Mouse (Mus musculus): ENCODE data around the gene Ube2u. TPM values are rescaled to one million over a fixed set of nuclear protein-coding genes. Genes with fewer than 3 reads are reported as not detected.

Ube2u gene
- total RNA-seq, 2 experiments from 2014 or later, result not detected

DNA sequence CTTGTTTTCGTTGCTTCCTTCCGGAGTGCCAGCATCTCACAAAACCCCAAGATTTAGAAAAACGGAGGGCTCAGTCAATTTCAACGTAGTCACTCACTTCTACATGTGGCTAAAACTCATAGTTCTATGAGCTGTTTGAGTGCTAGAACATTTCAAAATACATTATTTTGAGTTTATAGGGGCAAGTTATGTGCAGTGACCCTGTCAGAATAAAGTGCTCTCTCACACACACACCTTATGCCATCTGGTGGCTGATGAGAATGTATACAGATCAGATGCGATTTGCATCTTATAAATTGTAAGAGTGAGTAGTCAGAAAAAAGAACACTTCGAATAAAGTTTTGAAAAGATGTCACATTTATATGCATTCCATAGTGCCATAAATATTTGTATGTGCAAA lies 55.0 kb downstream of the Ube2u start:
- intact Hi-C loops (cut with DNase I), result loop anchor here (5.0 kb wide), 1 partner anchor 581 kb away; no protein-coding TSS in a partner anchor
- DNase-seq (ENCODE audit: extremely low spot score in 1 of 2, low spot score in 2 of 2), result no peak

DNA sequence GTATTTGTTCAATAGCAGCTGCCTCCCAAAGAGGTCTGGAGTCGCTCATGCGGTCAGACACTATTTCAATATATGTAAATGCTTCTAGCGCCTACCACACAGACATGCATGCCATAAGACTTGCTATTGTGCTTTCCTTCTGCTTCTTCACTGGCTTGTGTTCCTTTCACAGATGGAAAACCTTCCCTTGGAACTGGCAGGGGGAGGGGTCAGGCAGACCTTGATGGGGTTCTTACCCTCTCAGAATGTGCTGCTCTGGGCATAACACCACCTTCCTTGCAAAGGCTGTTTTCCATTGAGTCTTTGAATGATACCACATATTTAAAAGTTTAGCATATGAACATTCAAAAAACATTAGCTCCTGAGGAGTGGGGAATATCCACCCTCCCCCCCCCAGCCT lies 56.3 kb downstream of the Ube2u start:
- no peak for DNase-seq (ENCODE audit: extremely low spot score in 1 of 2, low spot score in 2 of 2)
- intact Hi-C loops (cut with DNase I), result loop anchor here (5.0 kb wide), 3 partner anchors 438 to 583 kb away; partner anchors contain the start of gene Ror1

DNA sequence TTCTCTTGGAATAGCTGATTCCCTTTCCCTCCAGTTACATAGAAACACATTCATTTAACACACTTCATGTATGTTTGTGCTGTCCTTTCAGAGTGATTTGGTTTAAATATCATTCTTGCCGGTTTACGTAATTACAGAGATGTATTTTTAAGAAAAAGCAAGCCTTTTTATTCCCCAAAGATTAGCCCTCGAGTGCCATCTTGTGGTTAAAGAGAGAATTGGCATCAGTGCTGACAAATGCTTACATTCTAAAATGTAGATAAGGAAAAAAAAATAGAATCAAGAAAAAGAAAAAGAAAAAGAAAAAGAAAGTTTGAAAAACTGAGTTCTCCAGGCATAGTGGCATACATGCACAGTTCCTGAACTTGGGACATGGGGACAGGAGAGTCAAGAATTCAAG lies 59.2 kb downstream of the Ube2u start:
- intact Hi-C loops (cut with DNase I), result loop anchor here (2.0 to 5.0 kb wide), 3 partner anchors 441 to 531 kb away; partner anchors contain the start of gene Ror1
- DNase-seq (ENCODE audit: extremely low spot score in 1 of 2, low spot score in 2 of 2), result peak in 1 of 2 experiments; percentile 63

DNA sequence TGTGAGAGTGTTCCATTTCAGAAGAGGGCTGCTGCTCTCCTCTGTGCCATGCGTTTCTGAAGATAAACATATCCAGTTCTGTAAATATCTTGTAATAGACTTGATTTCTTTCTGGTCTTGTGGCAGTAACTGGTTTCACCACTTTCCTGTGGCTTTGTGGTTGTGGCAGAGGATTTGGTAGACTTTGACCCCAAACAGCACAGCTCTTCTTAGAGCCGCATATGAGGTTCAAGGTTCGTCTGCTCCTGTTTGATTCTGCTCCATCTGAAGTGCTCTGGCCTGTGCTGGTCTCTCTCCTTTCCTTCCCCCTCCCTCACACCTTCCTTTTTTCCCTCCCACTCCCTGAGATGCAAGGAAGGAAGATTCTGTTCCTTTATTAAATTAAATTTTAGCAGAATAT lies 60.8 kb downstream of the Ube2u start:
- intact Hi-C loops (cut with DNase I), result loop anchor here (5.0 kb wide), 2 partner anchors 442 to 532 kb away; partner anchors contain the start of gene Ror1
- no peak for DNase-seq (ENCODE audit: extremely low spot score in 1 of 2, low spot score in 2 of 2)

DNA sequence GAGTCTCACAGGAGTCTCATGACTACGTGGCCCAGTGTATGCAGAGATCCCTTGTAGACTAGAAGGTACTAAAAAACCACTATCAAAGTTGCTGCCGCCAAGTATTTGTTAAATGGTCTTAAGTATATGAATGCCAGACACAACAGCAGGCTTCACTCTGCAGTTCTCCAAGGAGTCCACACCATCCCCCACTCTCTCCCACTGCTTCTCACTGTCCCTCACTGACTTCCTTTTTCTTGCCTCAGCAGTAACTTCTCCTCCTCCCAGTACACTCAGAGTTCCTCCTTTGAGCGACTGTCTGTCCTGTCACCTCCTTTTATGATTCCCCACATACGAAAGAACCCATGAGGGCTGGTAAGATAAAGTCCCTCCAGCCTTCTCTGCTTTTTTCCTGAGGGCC lies 69.3 kb downstream of the Ube2u start:
- DNase-seq (ENCODE audit: extremely low spot score in 1 of 2, low spot score in 2 of 2), result no peak

DNA sequence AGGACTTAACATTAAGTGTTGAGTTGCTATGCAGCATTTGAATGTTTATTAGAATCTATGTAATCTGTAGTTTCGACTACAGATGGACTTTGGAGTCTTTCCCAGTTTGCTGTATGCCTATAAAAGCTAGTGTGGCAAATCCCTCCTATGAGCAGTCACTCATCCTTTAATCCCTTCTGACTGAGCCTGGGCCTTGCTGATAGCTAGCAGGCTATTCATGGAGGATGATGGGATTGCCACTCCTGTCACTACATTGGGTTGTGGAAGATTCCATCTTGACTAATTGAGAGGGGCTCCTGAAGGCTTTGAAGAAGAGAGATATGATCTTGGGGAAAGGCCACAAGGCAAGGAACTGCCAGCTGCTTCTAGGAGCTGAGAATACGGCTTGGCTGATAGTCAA lies 74.6 kb downstream of the Ube2u start:
- intact Hi-C loops (cut with DNase I), result no loop called here
- no peak for DNase-seq (ENCODE audit: extremely low spot score in 1 of 2, low spot score in 2 of 2)

More for the DNA sequence above, 69.3 kb downstream of the Ube2u start:
- intact Hi-C loops (cut with DNase I), result no loop called here

DNA sequence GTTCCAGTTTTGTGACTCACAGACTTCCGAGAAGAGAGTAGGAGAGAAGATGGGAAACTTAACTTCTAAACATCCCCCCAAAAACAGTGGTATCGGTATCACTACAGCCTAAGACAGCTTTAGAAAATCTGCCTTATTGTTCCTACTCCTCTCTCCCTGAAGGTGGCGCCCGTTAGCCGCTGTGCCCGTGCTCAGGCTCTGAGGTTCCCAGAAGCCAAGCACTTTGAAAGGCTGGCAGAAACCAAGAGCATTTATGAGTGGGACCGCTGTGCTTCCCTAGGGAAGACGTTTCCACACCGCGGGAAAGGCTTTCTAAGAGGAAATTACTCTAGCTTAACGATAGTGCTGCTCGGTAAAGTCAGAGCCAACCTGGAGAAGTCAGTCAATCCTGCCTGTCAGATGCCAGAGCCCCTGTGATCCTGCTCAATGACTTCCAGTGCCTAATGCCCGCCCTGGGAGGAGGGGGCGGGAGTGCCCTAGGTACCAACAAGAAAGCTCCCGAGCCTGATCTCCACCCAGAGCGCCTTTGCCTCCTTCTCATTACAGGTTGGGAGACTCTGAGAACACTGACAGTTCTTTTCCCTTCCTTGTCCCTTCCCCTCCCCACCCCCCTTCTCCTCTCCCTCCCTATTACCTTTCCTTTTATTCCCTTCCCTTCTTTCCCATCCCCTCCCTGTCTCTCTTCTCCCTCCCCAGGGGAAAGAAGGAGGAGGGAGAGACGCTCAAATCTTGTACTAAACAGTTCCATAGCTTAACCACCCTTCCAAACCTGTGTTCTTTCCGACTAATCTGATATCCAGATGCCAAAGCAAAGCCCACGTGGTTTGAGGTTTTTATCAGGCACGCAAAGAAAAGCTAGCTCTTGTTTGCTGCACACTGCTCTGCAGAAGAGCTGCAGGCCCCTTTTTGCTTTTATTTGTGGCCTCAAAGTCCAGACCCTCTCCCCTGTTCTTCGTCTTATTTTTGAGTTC lies 109.9 kb downstream of the Ube2u start:
- DNase-seq (ENCODE audit: extremely low spot score in 1 of 2, low spot score in 2 of 2), result peak; percentile 80 to 81
- intact Hi-C loops (cut with DNase I), result loop anchor here (5.0 kb wide), 3 partner anchors 114 to 559 kb away; no protein-coding TSS in a partner anchor

DNA sequence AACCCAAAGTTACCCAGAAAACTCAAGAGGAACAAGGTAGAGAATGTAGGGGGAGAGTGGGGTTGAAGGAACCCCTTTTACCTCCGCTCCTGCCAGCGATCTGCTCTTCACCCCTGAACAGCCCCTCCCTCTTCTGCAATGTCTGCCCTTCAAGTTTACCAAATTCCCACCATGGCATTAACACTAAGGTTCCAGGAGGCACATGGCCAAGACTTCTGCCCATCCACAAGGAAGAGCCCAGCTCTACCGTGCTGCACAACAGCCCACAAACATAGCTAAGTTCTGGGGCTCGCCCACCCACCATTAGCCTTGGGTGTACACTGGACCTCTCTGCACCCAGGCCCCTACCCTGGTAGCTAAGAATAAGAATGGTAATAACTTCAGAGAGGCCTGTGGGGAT lies 117.1 kb downstream of the Ube2u start:
- DNase-seq (ENCODE audit: extremely low spot score in 1 of 2, low spot score in 2 of 2), result no peak
- intact Hi-C loops (cut with DNase I), result loop anchor here (10.0 kb wide), 1 partner anchor 179 kb away; the partner anchor contains the start of gene Cachd1

DNA sequence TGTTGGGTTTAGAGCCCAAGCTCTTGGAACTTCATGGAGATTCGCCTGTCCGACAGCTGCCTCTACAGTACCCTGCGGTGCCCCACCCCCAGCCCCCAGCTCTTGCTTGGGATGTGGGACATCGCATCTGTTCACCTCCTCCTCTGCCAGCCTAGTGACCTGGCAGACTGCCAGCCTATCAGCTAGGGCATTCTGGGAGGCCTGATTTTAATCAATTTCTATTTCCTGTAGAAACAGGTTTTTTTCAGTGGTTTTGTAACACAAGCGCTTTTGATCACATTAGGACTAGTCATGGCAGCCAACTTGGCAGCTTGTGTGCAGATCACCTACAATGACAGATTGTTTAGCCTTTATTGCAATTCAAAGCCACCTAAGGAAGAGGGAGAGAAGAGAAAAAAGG lies 118.0 kb downstream of the Ube2u start:
- DNase-seq (ENCODE audit: extremely low spot score in 1 of 2, low spot score in 2 of 2), result peak in 1 of 2 experiments; percentile 68
- intact Hi-C loops (cut with DNase I), result loop anchor here (10.0 kb wide), 1 partner anchor 178 kb away; the partner anchor contains the start of gene Cachd1

DNA sequence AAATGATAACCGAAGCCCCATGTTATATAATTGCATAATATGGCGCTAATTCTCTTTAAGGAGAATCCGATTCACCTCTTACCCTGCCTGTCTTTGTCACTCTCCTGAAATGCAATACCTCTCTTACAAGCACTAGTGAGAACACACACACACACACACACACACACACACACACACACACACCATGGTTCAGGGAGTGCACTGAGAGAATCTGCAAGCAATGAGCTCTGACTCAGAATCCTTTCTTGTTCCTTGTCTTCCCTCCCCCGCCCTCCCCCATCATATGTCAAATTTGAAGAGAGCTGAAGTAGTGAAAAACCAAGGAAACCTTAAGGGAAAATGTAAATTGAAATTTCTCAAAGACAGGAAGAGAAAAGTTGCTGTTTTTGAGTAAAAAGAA lies 118.4 kb downstream of the Ube2u start:
- intact Hi-C loops (cut with DNase I), result loop anchor here (10.0 kb wide), 1 partner anchor 178 kb away; the partner anchor contains the start of gene Cachd1
- peak in 1 of 2 experiments; percentile 21 for DNase-seq (ENCODE audit: extremely low spot score in 1 of 2, low spot score in 2 of 2)
